Mouse (Mus musculus): ENCODE results near the gene Nfkb2. TPM values are rescaled to one million over a fixed set of nuclear protein-coding genes. Genes with fewer than 3 reads are reported as not detected.

The Nfkb2 gene
- polyA plus RNA-seq, 1 experiment from 2014 or later, result 7.7 TPM

- H3K36me3 ChIP-seq (ENCODE audit: insufficient read depth), result peaks cover 56% of the 10 kb centered on the region
- H3K4me2 ChIP-seq, result no peak overlapping the region
- H3K9ac ChIP-seq, result no peak overlapping the region
- no peak overlapping the region for H3K27ac ChIP-seq (ENCODE audit: low read depth)
- TF ChIP-seq CTCF (IDR thresholded peaks at IDR 0.05; ENCODE audit: low read depth), result no peak
- H3K9me3 ChIP-seq (ENCODE audit: low read depth, low read length), result no peaks in the 10 kb centered on the region
- DNase-seq, result no peak
- WGBS, result 84% methylated on average over 3 of the region's 3 CpGs
- no peak overlapping the region for H3K4me3 ChIP-seq (ENCODE audit: low read depth, low read length)
- ATAC-seq (ENCODE audit: insufficient read depth), result no peak
- H3K27me3 ChIP-seq (ENCODE audit: insufficient read depth, low read length), result no peaks in the 10 kb centered on the region
- H3K4me1 ChIP-seq (ENCODE audit: insufficient read depth), result no peaks in the 10 kb centered on the region
Observed at GRCm38 (mm10) chr19:46286926-46287325, 17.2 kb upstream of the Nfkb2 start.

GRCm38 (mm10) chr19:46287566-46287965, 16.6 kb upstream of the Nfkb2 start:
- H3K9ac ChIP-seq, result no peak overlapping the region
- no peaks in the 10 kb centered on the region for H3K4me1 ChIP-seq (ENCODE audit: insufficient read depth)
- no peaks in the 10 kb centered on the region for H3K9me3 ChIP-seq (ENCODE audit: low read depth, low read length)
- H3K36me3 ChIP-seq (ENCODE audit: insufficient read depth), result peaks cover 49% of the 10 kb centered on the region
- no peak overlapping the region for H3K4me3 ChIP-seq (ENCODE audit: low read depth, low read length)
- DNase-seq (no peak), ATAC-seq (ENCODE audit: insufficient read depth) (no peak)
- no peak for TF ChIP-seq CTCF (IDR thresholded peaks at IDR 0.05; ENCODE audit: low read depth)
- 90% methylated on average over 3 of the region's 3 CpGs for WGBS
- no peak overlapping the region for H3K4me2 ChIP-seq
- H3K27ac ChIP-seq (ENCODE audit: low read depth), result no peak overlapping the region
- H3K27me3 ChIP-seq (ENCODE audit: insufficient read depth, low read length), result no peaks in the 10 kb centered on the region

GRCm38 (mm10) chr19:46290535-46291105, 13.5 kb upstream of the Nfkb2 start:
- no peak for ATAC-seq (ENCODE audit: insufficient read depth)
- no peak overlapping the region for H3K4me2 ChIP-seq
- no peak overlapping the region for H3K4me3 ChIP-seq (ENCODE audit: low read depth, low read length)
- no peaks in the 10 kb centered on the region for H3K4me1 ChIP-seq (ENCODE audit: insufficient read depth)
- no peaks in the 10 kb centered on the region for H3K9me3 ChIP-seq (ENCODE audit: low read depth, low read length)
- H3K27ac ChIP-seq (ENCODE audit: low read depth), result no peak overlapping the region
- no peak for TF ChIP-seq CTCF (IDR thresholded peaks at IDR 0.05; ENCODE audit: low read depth)
- no peak overlapping the region for H3K9ac ChIP-seq
- WGBS, result 59% methylated on average over 12 of the region's 12 CpGs
- H3K36me3 ChIP-seq (ENCODE audit: insufficient read depth), result peaks cover 19% of the 10 kb centered on the region
- DNase-seq, result no peak
- H3K27me3 ChIP-seq (ENCODE audit: insufficient read depth, low read length), result no peaks in the 10 kb centered on the region

- ATAC-seq (ENCODE audit: insufficient read depth) (no peak), DNase-seq (no peak)
- Histone ChIP-seq H3K36me3 (ENCODE audit: insufficient read depth) (no peaks in the 10 kb centered on the region), H3K27ac (ENCODE audit: low read depth) (no peak overlapping the region), H3K9ac (no peak overlapping the region), H3K4me2 (no peak overlapping the region), H3K4me1 (ENCODE audit: insufficient read depth) (no peaks in the 10 kb centered on the region), H3K4me3 (ENCODE audit: low read depth, low read length) (no peak overlapping the region), H3K9me3 (ENCODE audit: low read depth, low read length) (no peaks in the 10 kb centered on the region), H3K27me3 (ENCODE audit: insufficient read depth, low read length) (no peaks in the 10 kb centered on the region)
- 57% methylated on average over 4 of the region's 4 CpGs for WGBS
- TF ChIP-seq CTCF (IDR thresholded peaks at IDR 0.05; ENCODE audit: low read depth), result no peak
Observed at GRCm38 (mm10) chr19:46296938-46297337, 7.2 kb upstream of the Nfkb2 start.

GRCm38 (mm10) chr19:46300294-46301045, 3.6 kb upstream of the Nfkb2 start:
- H3K4me1 ChIP-seq (ENCODE audit: insufficient read depth), result no peaks in the 10 kb centered on the region
- no peak overlapping the region for H3K4me2 ChIP-seq
- no peak overlapping the region for H3K4me3 ChIP-seq (ENCODE audit: low read depth, low read length)
- H3K36me3 ChIP-seq (ENCODE audit: insufficient read depth), result no peaks in the 10 kb centered on the region
- no peak overlapping the region for H3K9ac ChIP-seq
- H3K27ac ChIP-seq (ENCODE audit: low read depth), result no peak overlapping the region
- WGBS, result 27% methylated on average over 8 of the region's 8 CpGs
- H3K9me3 ChIP-seq (ENCODE audit: low read depth, low read length), result no peaks in the 10 kb centered on the region
- ATAC-seq (ENCODE audit: insufficient read depth) (no peak), DNase-seq (no peak)
- H3K27me3 ChIP-seq (ENCODE audit: insufficient read depth, low read length), result no peaks in the 10 kb centered on the region
- TF ChIP-seq CTCF (IDR thresholded peaks at IDR 0.05; ENCODE audit: low read depth), result no peak

- no peaks in the 10 kb centered on the region for H3K9me3 ChIP-seq (ENCODE audit: low read depth, low read length)
- H3K4me2 ChIP-seq, result no peak overlapping the region
- no peak overlapping the region for H3K27ac ChIP-seq (ENCODE audit: low read depth)
- no peak overlapping the region for H3K9ac ChIP-seq
- no peak for TF ChIP-seq CTCF (IDR thresholded peaks at IDR 0.05; ENCODE audit: low read depth)
- 0 out of 2 replicates have a peak, but pooled peaks cover 3% of the 10 kb centered on the region for H3K4me1 ChIP-seq (ENCODE audit: insufficient read depth)
- no peaks in the 10 kb centered on the region for H3K36me3 ChIP-seq (ENCODE audit: insufficient read depth)
- H3K27me3 ChIP-seq (ENCODE audit: insufficient read depth, low read length), result 0 out of 2 replicates have a peak, but pooled peaks cover 3% of the 10 kb centered on the region
- no peak for DNase-seq
- H3K4me3 ChIP-seq (ENCODE audit: low read depth, low read length), result no peak overlapping the region
- 88% methylated on average over 4 of the region's 4 CpGs for WGBS
- no peak for ATAC-seq (ENCODE audit: insufficient read depth)
Observed at GRCm38 (mm10) chr19:46302551-46302950, 1.6 kb upstream of the Nfkb2 start.
